In genomic region chr8:106656046-106656445, GRCm38 (mm10) we compare ENCODE assay signal across 22 mouse cellular contexts.
"Had no signal": no experiment of that assay in that cellular context is flagged by ENCODE, and none has a peak within 500 bp of the region (broad histone marks: within the 10 kb centered on the region; RNA-seq: fewer than 3 reads in every experiment).

No protein-coding gene starts in this region.

- H3K4me1 ChIP-seq: limb, embryonic 10.5 days; limb, embryonic 13.5 days; liver, embryonic 12.5 days; liver, embryonic 15.5 days; lung, embryonic 15.5 days; midbrain, embryonic 10.5 days; midbrain, embryonic 13.5 days; neural tube, embryonic 13.5 days had no signal

- H3K36me3 ChIP-seq: limb, embryonic 10.5 days; limb, embryonic 13.5 days; liver, embryonic 15.5 days; midbrain, embryonic 10.5 days; midbrain, embryonic 13.5 days; neural tube, embryonic 13.5 days had no signal

- H3K9ac ChIP-seq: limb, embryonic 13.5 days; liver, embryonic 12.5 days; liver, embryonic 15.5 days; lung, embryonic 15.5 days; midbrain, embryonic 13.5 days; neural tube, embryonic 13.5 days had no signal

- H3K27me3 ChIP-seq: limb, embryonic 13.5 days; liver, embryonic 12.5 days; liver, embryonic 15.5 days; lung, embryonic 15.5 days; midbrain, embryonic 13.5 days; neural tube, embryonic 13.5 days had no signal

- H3K4me2 ChIP-seq: limb, embryonic 13.5 days; liver, embryonic 12.5 days; liver, embryonic 15.5 days; lung, embryonic 15.5 days; midbrain, embryonic 13.5 days; neural tube, embryonic 13.5 days had no signal

- H3K9me3 ChIP-seq: limb, embryonic 10.5 days; limb, embryonic 13.5 days; liver, embryonic 12.5 days; liver, embryonic 15.5 days; lung, embryonic 15.5 days; megakaryocyte, embryonic 14.5 days; midbrain, embryonic 10.5 days; midbrain, embryonic 13.5 days; neural tube, embryonic 13.5 days had no signal

- DNase-seq: kidney, adult 18-20 months; kidney, adult 9 months; kidney, postnatal 14 days; kidney, postnatal 4 days; liver; lung, adult 18-20 months; lung, postnatal 14 days; thymus, adult 2 months; thymus, postnatal 14 days; thymus, postnatal 4 days had no signal

- H3K4me3 ChIP-seq: limb, embryonic 10.5 days; limb, embryonic 13.5 days; liver, embryonic 12.5 days; liver, embryonic 15.5 days; lung, embryonic 15.5 days; megakaryocyte, embryonic 14.5 days; midbrain, embryonic 10.5 days; midbrain, embryonic 13.5 days; myocyte; neural tube, embryonic 13.5 days had no signal

- ATAC-seq: liver, embryonic 12.5 days; midbrain, embryonic 13.5 days; midbrain, embryonic 16.5 days had no signal

- H3K27ac ChIP-seq: limb, embryonic 10.5 days; limb, embryonic 13.5 days; liver, embryonic 12.5 days; liver, embryonic 15.5 days; lung, embryonic 15.5 days; macrophage; midbrain, embryonic 10.5 days; midbrain, embryonic 13.5 days; neural tube, embryonic 13.5 days had no signal
